Mouse (Mus musculus): ENCODE measurements around the gene Fgfr2.

DNA sequence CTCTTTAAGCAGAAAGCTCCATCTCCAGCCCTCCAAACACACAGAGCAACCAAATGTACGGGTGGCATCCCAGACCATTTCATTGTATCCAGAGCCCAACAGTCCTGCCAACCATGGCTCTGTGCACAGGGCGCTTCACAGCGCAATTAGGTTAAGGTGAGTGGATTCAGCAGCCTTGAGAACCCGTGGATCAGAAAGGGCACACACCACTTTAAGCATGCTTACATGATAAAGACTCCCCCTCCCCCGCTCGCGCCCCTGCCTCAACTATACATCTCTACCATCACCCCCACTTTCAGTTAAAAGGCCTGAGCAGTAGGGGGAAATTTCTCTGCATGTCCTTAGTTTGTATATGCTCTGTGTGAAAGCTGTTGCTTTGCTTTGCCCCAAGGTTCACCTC lies 2785.5 kb downstream of the Fgfr2 start:
- no peak for TF ChIP-seq CTCF (IDR thresholded peaks at IDR 0.05; ENCODE audit: insufficient read depth, low read length)
- no peak for TF ChIP-seq POLR2A (IDR thresholded peaks at IDR 0.05; ENCODE audit: borderline replicate concordance, extremely low read depth, low read depth, low read length)
